Mouse (Mus musculus) C2C12 (cell line): ENCODE measurements around the gene Prcc. TPM values are rescaled to one million over a fixed set of nuclear protein-coding genes. Genes with fewer than 3 reads are reported as not detected.

Experiments used
- H3K27me3 ChIP-seq: one replicate; pipeline ENCODE4 v1.6.1; 2011; ENCODE audit not compliant: control insufficient read depth, insufficient read depth, insufficient read length
- H3K36me3 ChIP-seq: one replicate; pipeline ENCODE4 v1.6.1; 2011; ENCODE audit not compliant: control insufficient read depth, insufficient read depth
- H3K4me3 ChIP-seq: one replicate; pipeline ENCODE4 v1.5.1; 2011; ENCODE audit warnings: mild to moderate bottlenecking, control low read depth; ENCODE audit not compliant: poor library complexity, insufficient read depth, severe bottlenecking
- H3K79me2 ChIP-seq: one replicate; pipeline ENCODE4 v1.6.1; 2011; ENCODE audit not compliant: control insufficient read depth, insufficient read depth
- H3K79me3 ChIP-seq: one replicate; pipeline ENCODE4 v1.6.1; 2011; ENCODE audit warnings: low read depth, control low read depth
- H3ac ChIP-seq: one replicate; pipeline ENCODE3; 2011; ENCODE audit warnings: low read depth; ENCODE audit not compliant: control insufficient read depth, insufficient read length
- CEBPB ChIP-seq: IDR thresholded peaks from one replicate; pipeline ENCODE4 v1.6.1; 2011; ENCODE audit warnings: low read depth, mild to moderate bottlenecking, control low read depth, moderate library complexity
- CTCF ChIP-seq: IDR thresholded peaks from one replicate; pipeline ENCODE4 v1.5.1; 2011; ENCODE audit not compliant: control insufficient read depth, insufficient read depth, insufficient read length
- FOSL1 ChIP-seq: IDR thresholded peaks from one replicate; pipeline ENCODE4 v1.8.0; 2011; ENCODE audit warnings: mild to moderate bottlenecking, low read length; ENCODE audit not compliant: poor library complexity, insufficient read depth, severe bottlenecking
- MAX ChIP-seq: IDR thresholded peaks from one replicate; pipeline ENCODE4 v1.6.1; 2011; ENCODE audit warnings: mild to moderate bottlenecking, control low read depth
- MYOD1 ChIP-seq: IDR thresholded peaks from one replicate; pipeline ENCODE4 v1.6.1; 2011; ENCODE audit warnings: low read depth; ENCODE audit not compliant: control insufficient read depth, insufficient read length
- MYOG ChIP-seq: IDR thresholded peaks from one replicate; pipeline ENCODE4 v1.6.1; 2011; ENCODE audit not compliant: control insufficient read depth, insufficient read length; ENCODE audit errors: extremely low read depth
- USF1 ChIP-seq: IDR thresholded peaks from one replicate; pipeline ENCODE4 v1.6.1; 2011; ENCODE audit warnings: low read depth, mild to moderate bottlenecking, control low read depth, moderate library complexity
- polyA plus RNA-seq: library from polyadenylated mRNA; unstranded; fragments of >200 nt; fragmentation: generic; extraction: Trizol; gene quantifications from one replicate; pipeline ENCODE4 v1.2.1, GENCODE M21; 2012; ENCODE audit warnings: missing spikeins

Prcc gene
- polyA plus RNA-seq, 1 experiment = 44.3 TPM

DNA sequence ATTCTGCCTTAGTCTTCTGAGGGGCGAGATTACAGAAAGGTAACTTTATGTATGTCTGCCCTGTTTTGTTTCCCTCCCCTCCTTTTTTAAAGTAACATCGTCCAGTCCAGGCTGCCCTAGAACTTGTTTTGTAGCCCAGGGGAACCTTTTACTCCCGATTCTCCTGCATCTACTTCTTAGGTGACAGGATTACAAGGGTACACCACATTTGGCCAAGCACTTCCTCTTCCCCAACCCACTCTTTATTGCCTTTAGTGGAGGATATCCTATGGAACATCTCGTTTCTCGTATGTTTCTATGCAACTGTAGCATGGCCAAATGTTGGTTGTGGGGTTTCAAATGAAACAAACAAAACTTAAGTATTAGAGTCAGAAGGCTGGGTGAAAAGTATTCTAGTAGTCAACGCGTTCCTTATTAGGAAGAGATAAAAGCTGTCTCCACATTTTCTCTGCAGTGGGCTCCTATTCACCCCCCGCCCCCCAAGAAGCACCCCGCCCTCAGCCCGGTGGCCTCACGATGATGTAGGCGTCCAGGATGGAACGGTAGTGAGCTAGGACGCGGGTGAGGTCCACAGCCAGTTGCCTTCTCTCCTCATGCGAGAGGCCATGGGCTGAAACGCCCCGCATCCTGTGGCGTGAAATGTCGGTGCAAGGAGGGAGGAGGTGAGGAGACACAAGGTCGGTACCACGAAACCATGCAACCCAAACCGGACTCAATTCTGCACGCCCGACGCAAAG lies 44.1 kb upstream of the Prcc start:
- no peaks in the 10 kb centered on the region for H3K27me3 ChIP-seq
- peaks cover 70% of the 10 kb centered on the region for H3K79me2 ChIP-seq
- peaks cover 49% of the 10 kb centered on the region for H3K79me3 ChIP-seq
- peaks cover 67% of the 10 kb centered on the region for H3K36me3 ChIP-seq
- peak overlapping the region; percentile 98 for H3ac ChIP-seq
- TF ChIP-seq USF1 (no peak), MYOG (no peak), MAX (no peak), CEBPB (no peak), CTCF (no peak), FOSL1 (no peak), MYOD1 (no peak)
- peak overlapping the region; percentile 75 for H3K4me3 ChIP-seq

GRCm38 (mm10) chr3:87927452-87927851 lies 42.0 kb upstream of the Prcc start:
- H3K79me3 ChIP-seq = peaks cover 31% of the 10 kb centered on the region
- H3K36me3 ChIP-seq = peaks cover 66% of the 10 kb centered on the region
- no peak overlapping the region for H3ac ChIP-seq
- TF ChIP-seq USF1 = no peak
- no peak for TF ChIP-seq MYOG
- TF ChIP-seq FOSL1 = no peak
- no peak for TF ChIP-seq CTCF
- TF ChIP-seq MAX = no peak
- TF ChIP-seq CEBPB = no peak
- no peak for TF ChIP-seq MYOD1
- peaks cover 50% of the 10 kb centered on the region for H3K79me2 ChIP-seq
- no peak overlapping the region for H3K4me3 ChIP-seq
- no peaks in the 10 kb centered on the region for H3K27me3 ChIP-seq

DNA sequence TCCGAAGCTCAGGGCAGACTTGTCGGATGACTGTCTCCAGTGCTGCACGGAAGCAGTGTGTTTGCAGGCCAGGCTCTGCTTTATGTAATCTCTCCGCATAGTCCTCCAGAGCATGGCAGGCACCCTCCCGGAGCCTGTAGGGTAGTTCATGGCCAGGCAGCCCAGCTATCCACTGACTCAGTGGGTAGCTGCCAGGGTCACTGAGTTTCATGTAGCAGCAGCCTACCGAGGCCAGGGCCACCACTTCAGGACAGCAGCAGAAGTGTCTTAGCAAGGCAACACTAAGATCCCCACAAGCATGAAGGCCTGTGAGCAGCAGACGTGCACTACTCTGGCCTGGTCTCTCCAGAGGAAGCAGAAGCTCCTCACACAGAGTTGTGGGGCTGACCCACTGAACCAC lies 39.6 kb upstream of the Prcc start:
- Histone ChIP-seq H3K27me3 (no peaks in the 10 kb centered on the region), H3K4me3 (no peak overlapping the region), H3K79me3 (peaks cover 19% of the 10 kb centered on the region), H3K79me2 (peaks cover 40% of the 10 kb centered on the region), H3K36me3 (peaks cover 60% of the 10 kb centered on the region), H3ac (no peak overlapping the region)
- TF ChIP-seq CEBPB = no peak
- no peak for TF ChIP-seq FOSL1
- no peak for TF ChIP-seq CTCF
- no peak for TF ChIP-seq MYOG
- no peak for TF ChIP-seq MAX
- TF ChIP-seq USF1 = no peak
- TF ChIP-seq MYOD1 = no peak

DNA sequence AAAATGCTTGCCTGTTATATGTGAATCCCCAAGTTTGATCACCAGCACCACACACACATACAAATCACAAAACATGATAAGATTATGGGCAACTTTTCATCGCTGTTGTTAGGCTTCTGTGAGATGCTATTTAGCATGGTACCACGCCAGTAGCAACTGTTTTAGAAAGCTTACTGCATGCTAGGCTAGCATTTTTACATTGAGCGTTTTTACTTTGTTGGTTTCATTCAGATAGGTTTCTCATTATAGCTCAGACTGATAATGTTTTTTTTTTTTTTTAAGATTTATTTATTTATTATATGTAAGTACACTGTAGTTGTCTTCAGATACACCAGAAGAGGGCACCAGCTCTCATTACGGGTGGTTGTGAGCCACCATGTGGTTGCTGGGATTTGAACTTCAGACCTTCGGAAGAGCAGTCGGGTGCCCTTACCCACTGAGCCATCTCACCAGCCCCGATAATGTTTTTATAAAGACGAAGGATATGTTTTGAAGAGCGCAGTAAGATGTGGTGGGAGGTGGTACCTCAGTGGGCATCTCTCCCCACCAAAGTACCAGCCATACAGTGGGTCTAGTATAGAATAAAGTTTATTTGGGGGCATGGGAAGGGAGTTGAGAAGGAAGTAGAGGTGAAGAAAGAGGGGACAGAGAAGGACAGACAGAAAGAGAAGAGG lies 35.0 kb upstream of the Prcc start:
- peaks cover 10% of the 10 kb centered on the region for H3K79me3 ChIP-seq
- TF ChIP-seq FOSL1 (no peak), MYOD1 (no peak), CTCF (no peak), CEBPB (no peak)
- H3K27me3 ChIP-seq = no peaks in the 10 kb centered on the region
- peak overlapping the region; percentile 72 for H3ac ChIP-seq
- H3K36me3 ChIP-seq = peaks cover 59% of the 10 kb centered on the region
- peaks cover 18% of the 10 kb centered on the region for H3K79me2 ChIP-seq
- H3K4me3 ChIP-seq = peak overlapping the region; percentile 53

- Histone ChIP-seq H3K79me2 (peaks cover 19% of the 10 kb centered on the region), H3K36me3 (peaks cover 57% of the 10 kb centered on the region), H3K27me3 (no peaks in the 10 kb centered on the region), H3ac (peak within 1 kb of the TSS; percentile 72), H3K4me3 (peak within 1 kb of the TSS; percentile 53), H3K79me3 (peaks cover 10% of the 10 kb centered on the region)
- no peak for TF ChIP-seq MYOG
- no peak for TF ChIP-seq MYOD1
- TF ChIP-seq MAX = no peak
- TF ChIP-seq FOSL1 = no peak
- TF ChIP-seq USF1 = no peak
- TF ChIP-seq CEBPB = no peak
- no peak for TF ChIP-seq CTCF
Observed at GRCm38 (mm10) chr3:87919336-87920108, 34.1 kb upstream of the Prcc start, which contains the start of gene Mrpl24. TSS of gene Mrpl24 (plus strand) at chr3:87919506.
